Mouse (Mus musculus) brown adipose tissue, adult 24 weeks (tissue): ENCODE data around the gene Pmm2. TPM values are rescaled to one million over a fixed set of nuclear protein-coding genes. Genes with fewer than 3 reads are reported as not detected.

Experiments
- H3K27ac ChIP-seq: fragments of 200-500 bp; replicated peaks from 2 replicates; pipeline ENCODE4 v1.5.1; 2012; ENCODE audit warnings: low read depth, mild to moderate bottlenecking, low read length
- H3K4me1 ChIP-seq: fragments of 200-500 bp; 2 replicates; pipeline ENCODE4 v1.6.1; 2012; ENCODE audit warnings: low read length, mixed read lengths; ENCODE audit not compliant: control insufficient read depth, insufficient read depth, insufficient read length
- H3K4me3 ChIP-seq: fragments of 200-500 bp; 2 replicates; pipeline ENCODE4 v1.5.1; 2012; ENCODE audit warnings: low read depth, mild to moderate bottlenecking, low read length, moderate library complexity; ENCODE audit not compliant: insufficient read depth
- polyA plus RNA-seq: library from polyadenylated mRNA; stranded (reverse); fragments of >200 nt; gene quantifications from 2 replicates; pipeline ENCODE4 v1.2.4, GENCODE M21; 2012; ENCODE audit not compliant: missing spikeins, insufficient read depth, insufficient read length

Gene Pmm2
- 61.6 and 62.0 TPM in 2 replicates for polyA plus RNA-seq

- Histone ChIP-seq H3K4me1 (peaks cover 5% of the 10 kb centered on the region; the same call in 1 of the 2 replicates), H3K4me3 (peak within 1 kb of the TSS; percentile 84), H3K27ac (peak within 1 kb of the TSS; percentile 89)
These were observed at the start of gene Pmm2, which contains the start of gene Tmem186 for GRCm38 (mm10) chr16:8637217-8638051. Gene Pmm2, plus strand, starts transcription at chr16:8637674. Gene Tmem186, minus strand, starts transcription at chr16:8637712.

GRCm38 (mm10) chr16:8595411-8595810 is 42.1 kb upstream of the Pmm2 start:
- no peaks in the 10 kb centered on the region; the same call in 1 of the 2 replicates for H3K4me1 ChIP-seq
- no peak overlapping the region for H3K27ac ChIP-seq
- no peak overlapping the region for H3K4me3 ChIP-seq

- no peak overlapping the region for H3K27ac ChIP-seq
- no peaks in the 10 kb centered on the region; the same call in 1 of the 2 replicates for H3K4me1 ChIP-seq
- no peak overlapping the region for H3K4me3 ChIP-seq
These were observed 41.1 kb upstream of the Pmm2 start for GRCm38 (mm10) chr16:8596336-8596735.

GRCm38 (mm10) chr16:8597516-8597915 is 40.0 kb upstream of the Pmm2 start:
- Histone ChIP-seq H3K4me3 (no peak overlapping the region), H3K4me1 (no peaks in the 10 kb centered on the region; the same call in 1 of the 2 replicates), H3K27ac (no peak overlapping the region)

GRCm38 (mm10) chr16:8603789-8604188 is 33.7 kb upstream of the Pmm2 start:
- H3K4me3 ChIP-seq = no peak overlapping the region
- H3K27ac ChIP-seq = no peak overlapping the region
- no peaks in the 10 kb centered on the region for H3K4me1 ChIP-seq

GRCm38 (mm10) chr16:8610397-8610796 is 27.1 kb upstream of the Pmm2 start:
- no peak overlapping the region for H3K4me3 ChIP-seq
- no peak overlapping the region for H3K27ac ChIP-seq
- H3K4me1 ChIP-seq = no peaks in the 10 kb centered on the region

- Histone ChIP-seq H3K27ac (no peak overlapping the region), H3K4me3 (no peak overlapping the region), H3K4me1 (no peaks in the 10 kb centered on the region)
These were observed 25.1 kb upstream of the Pmm2 start for GRCm38 (mm10) chr16:8612214-8613005.

- no peaks in the 10 kb centered on the region for H3K4me1 ChIP-seq
- no peak overlapping the region for H3K4me3 ChIP-seq
- no peak overlapping the region for H3K27ac ChIP-seq
These were observed 24.4 kb upstream of the Pmm2 start for GRCm38 (mm10) chr16:8613039-8613438.

- H3K4me1 ChIP-seq = no peaks in the 10 kb centered on the region
- H3K4me3 ChIP-seq = no peak overlapping the region
- H3K27ac ChIP-seq = no peak overlapping the region
These were observed 24.0 kb upstream of the Pmm2 start for GRCm38 (mm10) chr16:8613447-8613846.

GRCm38 (mm10) chr16:8619659-8620314 is 17.7 kb upstream of the Pmm2 start:
- no peak overlapping the region for H3K27ac ChIP-seq
- no peak overlapping the region for H3K4me3 ChIP-seq

GRCm38 (mm10) chr16:8620315-8621115 is 17.0 kb upstream of the Pmm2 start:
- Histone ChIP-seq H3K27ac (no peak overlapping the region), H3K4me1 (no peaks in the 10 kb centered on the region), H3K4me3 (no peak overlapping the region)

More at GRCm38 (mm10) chr16:8619659-8620314, 17.7 kb upstream of the Pmm2 start:
- H3K4me1 ChIP-seq = no peaks in the 10 kb centered on the region

GRCm38 (mm10) chr16:8630419-8630818 is 7.1 kb upstream of the Pmm2 start:
- no peak overlapping the region for H3K4me3 ChIP-seq
- H3K4me1 ChIP-seq = no peaks in the 10 kb centered on the region; the same call in 1 of the 2 replicates
- H3K27ac ChIP-seq = 0 out of 2 replicates have a peak overlapping the region, but pooled peaks have one; percentile 33

GRCm38 (mm10) chr16:8631428-8631827 is 6.0 kb upstream of the Pmm2 start:
- H3K4me1 ChIP-seq = peaks cover 3% of the 10 kb centered on the region; the same call in 1 of the 2 replicates
- no peak overlapping the region for H3K4me3 ChIP-seq
- H3K27ac ChIP-seq = no peak overlapping the region

- Histone ChIP-seq H3K4me3 (peak overlapping the region; percentile 84), H3K4me1 (peaks cover 5% of the 10 kb centered on the region; the same call in 1 of the 2 replicates), H3K27ac (peak overlapping the region; percentile 89)
These were observed 632 bp upstream of the Pmm2 start for GRCm38 (mm10) chr16:8636867-8637216.
